Mouse (Mus musculus) embryonic facial prominence, embryonic 11.5 days (tissue): Measurements from ENCODE around the gene Dip2b. TPM values are rescaled to one million over a fixed set of nuclear protein-coding genes. Genes with fewer than 3 reads are reported as not detected.

ENCODE experiments used
- ATAC-seq: fragments of 200-750 bp; cut with Nextera tagmentation; replicated peaks from 2 replicates; pipeline ENCODE4 v1.8.0; 2017; ENCODE audit warnings: low read depth; ENCODE audit not compliant: insufficient number of reproducible peaks, low FRiP score, low TSS enrichment
- DNase-seq: peaks from one replicate; pipeline ENCODE4 v3.0.0-alpha.2; 2015; ENCODE audit warnings: low spot score
- H3K27ac ChIP-seq: fragments of 300-500 bp; sonication (generic); replicated peaks from 2 replicates; pipeline ENCODE4 v1.5.1; 2014; ENCODE audit warnings: mild to moderate bottlenecking, low read depth, low read length, control low read depth
- H3K27me3 ChIP-seq: fragments of 300-500 bp; sonication (generic); 2 replicates; pipeline ENCODE4 v1.6.1; 2014; ENCODE audit warnings: mild to moderate bottlenecking, low read length, moderate library complexity, mixed read lengths; ENCODE audit not compliant: control insufficient read depth, insufficient read depth
- H3K36me3 ChIP-seq: fragments of 300-500 bp; sonication (generic); replicated peaks from 2 replicates; pipeline ENCODE4 v1.6.1; 2014; ENCODE audit warnings: low read depth, mild to moderate bottlenecking, low read length, moderate library complexity, mixed read lengths; ENCODE audit not compliant: control insufficient read depth, insufficient read depth
- H3K4me1 ChIP-seq: fragments of 300-500 bp; sonication (generic); 2 replicates; pipeline ENCODE4 v1.6.1; 2014; ENCODE audit warnings: low read length, mixed read lengths; ENCODE audit not compliant: control insufficient read depth, insufficient read depth
- H3K4me2 ChIP-seq: fragments of 300-500 bp; sonication (generic); 2 replicates; pipeline ENCODE4 v1.6.1; 2014; ENCODE audit warnings: low read depth, mild to moderate bottlenecking, control low read depth, low read length, moderate library complexity
- H3K4me3 ChIP-seq: fragments of 300-500 bp; sonication (generic); 2 replicates; pipeline ENCODE4 v1.5.1; 2014; ENCODE audit warnings: low read depth, low read length, control low read depth
- H3K9ac ChIP-seq: fragments of 300-500 bp; sonication (generic); replicated peaks from 2 replicates; pipeline ENCODE4 v1.6.1; 2014; ENCODE audit warnings: mild to moderate bottlenecking, control low read depth, low read length
- H3K9me3 ChIP-seq: fragments of 300-500 bp; sonication (generic); replicated peaks from 2 replicates; pipeline ENCODE4 v1.6.1; 2016; ENCODE audit warnings: mild to moderate bottlenecking, low read length, inconsistent platforms, mixed read lengths; ENCODE audit not compliant: control insufficient read depth
- WGBS: fragments of 180-500 bp; shearing (Covaris S2); extraction: QIAGEN DNeasy Blood & Tissue Kit; methylation state at CpG from one replicate; pipeline ENCODE4 v1.1.7; 2014; 5-methylcytosine and 5-hydroxymethylcytosine counted together
- polyA plus RNA-seq: library from polyadenylated mRNA; unstranded; fragments of >200 nt; fragmentation: Nextera tagmentation; extraction: Ambion mirVana; gene quantifications from 2 replicates; pipeline ENCODE4 v1.2.1, GENCODE M21; 2014

The Dip2b gene
- polyA plus RNA-seq, 1 experiment from 2014 or later = 15.4 TPM

GRCm38 (mm10) chr15:100100336-100100735 lies 61.9 kb downstream of the Dip2b start:
- WGBS = 83% methylated on average over 7 of the region's 7 CpGs
- Histone ChIP-seq H3K27ac (no peak overlapping the region), H3K4me2 (no peak overlapping the region), H3K4me1 (0 out of 2 replicates have a peak, but pooled peaks cover 3% of the 10 kb centered on the region), H3K36me3 (no peaks in the 10 kb centered on the region), H3K4me3 (no peak overlapping the region), H3K27me3 (no peaks in the 10 kb centered on the region), H3K9me3 (no peaks in the 10 kb centered on the region), H3K9ac (no peak overlapping the region)
- ATAC-seq = no peak
- no peak for DNase-seq

- Histone ChIP-seq H3K4me2 (no peak overlapping the region), H3K36me3 (no peaks in the 10 kb centered on the region), H3K4me1 (0 out of 2 replicates have a peak, but pooled peaks cover 3% of the 10 kb centered on the region), H3K27ac (no peak overlapping the region), H3K9me3 (no peaks in the 10 kb centered on the region), H3K27me3 (no peaks in the 10 kb centered on the region), H3K4me3 (no peak overlapping the region), H3K9ac (no peak overlapping the region)
- no peak for ATAC-seq
- DNase-seq = no peak
These were observed 62.7 kb downstream of the Dip2b start for GRCm38 (mm10) chr15:100101206-100101605.

- Histone ChIP-seq H3K27ac (no peak overlapping the region), H3K36me3 (no peaks in the 10 kb centered on the region), H3K4me1 (0 out of 2 replicates have a peak, but pooled peaks cover 3% of the 10 kb centered on the region), H3K4me2 (no peak overlapping the region), H3K9me3 (no peaks in the 10 kb centered on the region), H3K27me3 (no peaks in the 10 kb centered on the region), H3K9ac (no peak overlapping the region), H3K4me3 (no peak overlapping the region)
- ATAC-seq = no peak
- WGBS = 96% methylated on average over 2 of the region's 2 CpGs
- no peak for DNase-seq
These were observed 65.7 kb downstream of the Dip2b start for GRCm38 (mm10) chr15:100104126-100104525.

GRCm38 (mm10) chr15:100108071-100108782 lies 69.8 kb downstream of the Dip2b start:
- H3K27ac ChIP-seq = no peak overlapping the region
- no peaks in the 10 kb centered on the region for H3K27me3 ChIP-seq
- H3K9me3 ChIP-seq = no peaks in the 10 kb centered on the region
- no peak overlapping the region for H3K4me2 ChIP-seq
- DNase-seq (no peak), ATAC-seq (no peak)
- H3K4me1 ChIP-seq = no peaks in the 10 kb centered on the region
- WGBS = 91% methylated on average over 18 of the region's 18 CpGs
- H3K9ac ChIP-seq = no peak overlapping the region
- H3K36me3 ChIP-seq = no peaks in the 10 kb centered on the region
- no peak overlapping the region for H3K4me3 ChIP-seq

- H3K27me3 ChIP-seq = no peaks in the 10 kb centered on the region
- H3K4me3 ChIP-seq = no peak overlapping the region
- no peaks in the 10 kb centered on the region for H3K9me3 ChIP-seq
- 78% methylated on average over 3 of the region's 3 CpGs for WGBS
- H3K36me3 ChIP-seq = no peaks in the 10 kb centered on the region
- ATAC-seq = no peak
- no peak overlapping the region for H3K9ac ChIP-seq
- H3K4me2 ChIP-seq = no peak overlapping the region
- no peaks in the 10 kb centered on the region for H3K4me1 ChIP-seq
- H3K27ac ChIP-seq = no peak overlapping the region
- no peak for DNase-seq
These were observed 71.5 kb downstream of the Dip2b start for GRCm38 (mm10) chr15:100109916-100110315.

GRCm38 (mm10) chr15:100111891-100112290 lies 73.4 kb downstream of the Dip2b start:
- no peak overlapping the region for H3K27ac ChIP-seq
- no peaks in the 10 kb centered on the region for H3K4me1 ChIP-seq
- DNase-seq = no peak
- no peak overlapping the region for H3K4me3 ChIP-seq
- no peaks in the 10 kb centered on the region for H3K36me3 ChIP-seq
- H3K9ac ChIP-seq = no peak overlapping the region
- ATAC-seq = no peak
- H3K27me3 ChIP-seq = no peaks in the 10 kb centered on the region
- no peak overlapping the region for H3K4me2 ChIP-seq
- 72% methylated on average over 9 of the region's 9 CpGs for WGBS
- H3K9me3 ChIP-seq = no peaks in the 10 kb centered on the region

GRCm38 (mm10) chr15:100112309-100112966 lies 74.0 kb downstream of the Dip2b start:
- Histone ChIP-seq H3K9ac (no peak overlapping the region), H3K4me3 (no peak overlapping the region), H3K27me3 (no peaks in the 10 kb centered on the region), H3K4me2 (no peak overlapping the region), H3K4me1 (no peaks in the 10 kb centered on the region), H3K36me3 (no peaks in the 10 kb centered on the region), H3K27ac (no peak overlapping the region), H3K9me3 (no peaks in the 10 kb centered on the region)
- WGBS = 91% methylated on average over 9 of the region's 9 CpGs
- ATAC-seq (no peak), DNase-seq (no peak)
